Mouse (Mus musculus): ENCODE measurements around the gene Pafah1b2.

The Pafah1b2 gene

GRCm38 (mm10) chr9:45981331-45981730 is 31.2 kb downstream of the Pafah1b2 start:
- no peak for DNase-seq (ENCODE audit: low spot score)

GRCm38 (mm10) chr9:45980611-45981010 is 31.9 kb downstream of the Pafah1b2 start:
- no peak for DNase-seq (ENCODE audit: low spot score)

- DNase-seq (ENCODE audit: low spot score), result no peak
Measured at GRCm38 (mm10) chr9:45979778-45980177, 32.7 kb downstream of the Pafah1b2 start.

GRCm38 (mm10) chr9:45976884-45977283 is 35.6 kb downstream of the Pafah1b2 start:
- DNase-seq (ENCODE audit: low spot score), result no peak

- DNase-seq (ENCODE audit: low spot score), result no peak
Measured at GRCm38 (mm10) chr9:45963577-45963976, 48.9 kb downstream of the Pafah1b2 start.

GRCm38 (mm10) chr9:45961855-45962254 is 50.6 kb downstream of the Pafah1b2 start:
- DNase-seq (ENCODE audit: low spot score), result no peak

GRCm38 (mm10) chr9:45959661-45960060 is 52.8 kb downstream of the Pafah1b2 start:
- DNase-seq (ENCODE audit: low spot score), result no peak

GRCm38 (mm10) chr9:45958851-45959250 is 53.6 kb downstream of the Pafah1b2 start:
- no peak for DNase-seq (ENCODE audit: low spot score)

- DNase-seq (ENCODE audit: low spot score), result no peak
Measured at GRCm38 (mm10) chr9:45958023-45958670, 54.3 kb downstream of the Pafah1b2 start.

- DNase-seq (ENCODE audit: low spot score), result peak; percentile 79
Measured at GRCm38 (mm10) chr9:45955107-45955963, 57.2 kb downstream of the Pafah1b2 start, which contains the start of gene Sidt2. Gene Sidt2, minus strand, starts transcription at chr9:45955258.

GRCm38 (mm10) chr9:45954294-45955106 is 58.0 kb downstream of the Pafah1b2 start:
- DNase-seq (ENCODE audit: low spot score), result peak; percentile 51

- DNase-seq (ENCODE audit: low spot score), result no peak
Measured at GRCm38 (mm10) chr9:45953511-45954293, 58.8 kb downstream of the Pafah1b2 start.

GRCm38 (mm10) chr9:45952890-45953289 is 59.6 kb downstream of the Pafah1b2 start:
- DNase-seq (ENCODE audit: low spot score), result no peak

GRCm38 (mm10) chr9:45952057-45952456 is 60.4 kb downstream of the Pafah1b2 start:
- no peak for DNase-seq (ENCODE audit: low spot score)

- no peak for DNase-seq (ENCODE audit: low spot score)
Measured at GRCm38 (mm10) chr9:45946872-45947183, 65.7 kb downstream of the Pafah1b2 start.

- no peak for DNase-seq (ENCODE audit: low spot score)
Measured at GRCm38 (mm10) chr9:45946182-45946871, 66.2 kb downstream of the Pafah1b2 start.

GRCm38 (mm10) chr9:45945721-45946120 is 66.8 kb downstream of the Pafah1b2 start:
- no peak for DNase-seq (ENCODE audit: low spot score)

GRCm38 (mm10) chr9:45944506-45945400 is 67.7 kb downstream of the Pafah1b2 start:
- DNase-seq (ENCODE audit: low spot score), result peak; percentile 62

- DNase-seq (ENCODE audit: low spot score), result no peak
Measured at GRCm38 (mm10) chr9:45943628-45944505, 68.6 kb downstream of the Pafah1b2 start.

Data from spleen, adult 12 weeks (tissue).